Mouse (Mus musculus): Measurements from ENCODE around the gene Dusp18. TPM values are rescaled to one million over a fixed set of nuclear protein-coding genes. Genes with fewer than 3 reads are reported as not detected.
"Not testable (repeated sequence)": the region's sequence is repeated elsewhere in the genome, so short reads cannot be mapped to it uniquely, and the experiment has no call there.

Gene Dusp18
- polyA plus RNA-seq, 1 experiment from 2014 or later: 14.7 TPM

- Histone ChIP-seq H3K9me3 (ENCODE audit: control insufficient read depth, low read length) (no peaks in the 10 kb centered on the region), H3K4me1 (ENCODE audit: control insufficient read depth, insufficient read depth, low read length) (no peaks in the 10 kb centered on the region), H3K9ac (ENCODE audit: low read depth, low read length) (no peak overlapping the region), H3K27me3 (ENCODE audit: control insufficient read depth, insufficient read depth, low read length) (no peaks in the 10 kb centered on the region), H3K36me3 (ENCODE audit: control insufficient read depth, insufficient read depth, low read length) (no peaks in the 10 kb centered on the region), H3K27ac (ENCODE audit: low read depth, low read length) (no peak overlapping the region), H3K4me2 (replicated peaks; ENCODE audit: low read depth, low read length) (no peak overlapping the region), H3K4me3 (ENCODE audit: low read length) (no peak overlapping the region)
- ATAC-seq (ENCODE audit: low FRiP score, low TSS enrichment): no peak
- WGBS: 75% methylated on average over 6 of the region's 6 CpGs
Measured at GRCm38 (mm10) chr11:3904673-3905072, 9.6 kb downstream of the Dusp18 start.

GRCm38 (mm10) chr11:3905446-3905845 lies 10.4 kb downstream of the Dusp18 start:
- no peak for ATAC-seq (ENCODE audit: low FRiP score, low TSS enrichment)
- no peak overlapping the region for H3K4me3 ChIP-seq (ENCODE audit: low read length)
- no peak overlapping the region for H3K27ac ChIP-seq (ENCODE audit: low read depth, low read length)
- no peaks in the 10 kb centered on the region for H3K4me1 ChIP-seq (ENCODE audit: control insufficient read depth, insufficient read depth, low read length)
- no peaks in the 10 kb centered on the region for H3K9me3 ChIP-seq (ENCODE audit: control insufficient read depth, low read length)
- no peaks in the 10 kb centered on the region for H3K36me3 ChIP-seq (ENCODE audit: control insufficient read depth, insufficient read depth, low read length)
- no peak overlapping the region for H3K9ac ChIP-seq (ENCODE audit: low read depth, low read length)
- no peaks in the 10 kb centered on the region for H3K27me3 ChIP-seq (ENCODE audit: control insufficient read depth, insufficient read depth, low read length)
- 77% methylated on average over 1 of the region's 1 CpGs for WGBS
- no peak overlapping the region for H3K4me2 ChIP-seq (replicated peaks; ENCODE audit: low read depth, low read length)

- Histone ChIP-seq H3K27me3 (ENCODE audit: control insufficient read depth, insufficient read depth, low read length) (peaks cover 5% of the 10 kb centered on the region), H3K27ac (ENCODE audit: low read depth, low read length) (no peak overlapping the region), H3K4me1 (ENCODE audit: control insufficient read depth, insufficient read depth, low read length) (peaks cover 18% of the 10 kb centered on the region), H3K9ac (ENCODE audit: low read depth, low read length) (no peak overlapping the region), H3K4me2 (replicated peaks; ENCODE audit: low read depth, low read length) (no peak overlapping the region), H3K4me3 (ENCODE audit: low read length) (no peak overlapping the region), H3K9me3 (ENCODE audit: control insufficient read depth, low read length) (no peaks in the 10 kb centered on the region), H3K36me3 (ENCODE audit: control insufficient read depth, insufficient read depth, low read length) (no peaks in the 10 kb centered on the region)
- ATAC-seq (ENCODE audit: low FRiP score, low TSS enrichment): no peak
- 95% methylated on average over 4 of the region's 4 CpGs for WGBS
Measured at GRCm38 (mm10) chr11:3909236-3909635, 14.2 kb downstream of the Dusp18 start.

DNA sequence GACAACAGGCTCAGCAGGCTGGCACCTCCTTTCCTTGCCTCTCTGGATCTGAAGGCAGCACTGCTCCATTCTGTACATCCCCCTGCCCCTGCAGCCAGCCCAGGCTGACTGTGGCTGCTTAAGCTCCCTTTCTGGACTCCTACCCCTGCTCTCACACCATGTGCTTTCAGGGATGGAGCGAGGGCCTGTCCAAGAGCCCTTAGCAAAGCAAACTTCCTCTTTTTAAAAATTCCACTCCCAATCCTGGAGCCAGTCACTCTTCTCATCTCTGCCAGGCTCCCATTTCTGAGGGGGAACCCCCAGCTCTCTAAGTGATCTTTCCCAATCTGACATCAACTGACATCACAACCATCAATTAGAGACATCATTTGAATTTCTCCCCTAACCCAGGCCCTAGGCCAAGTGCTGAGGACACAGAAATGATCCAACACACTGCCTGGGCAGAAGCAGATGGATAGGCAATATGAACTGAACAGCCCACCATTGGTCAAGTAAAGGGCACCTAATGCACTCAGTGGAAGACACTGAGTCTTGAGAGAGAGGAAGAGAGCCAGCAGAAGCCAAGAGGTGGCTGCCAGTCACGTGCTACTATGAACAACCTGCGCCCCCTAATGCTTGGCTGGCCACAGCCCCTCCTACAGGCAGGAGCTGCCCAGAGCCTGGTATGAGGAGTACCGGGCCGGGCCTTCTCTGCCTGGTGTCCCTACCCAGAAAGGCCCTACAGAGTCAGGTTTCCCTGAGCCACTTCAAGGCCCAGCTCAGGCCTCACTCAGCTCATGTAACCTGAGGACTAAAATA lies 15.7 kb downstream of the Dusp18 start:
- WGBS: 54% methylated on average over 5 of the region's 5 CpGs
- H3K4me1 ChIP-seq (ENCODE audit: control insufficient read depth, insufficient read depth, low read length): peaks cover 18% of the 10 kb centered on the region
- no peak overlapping the region for H3K4me3 ChIP-seq (ENCODE audit: low read length)
- H3K4me2 ChIP-seq (replicated peaks; ENCODE audit: low read depth, low read length): no peak overlapping the region; the same call in 1 of the 2 replicates
- H3K9ac ChIP-seq (ENCODE audit: low read depth, low read length): peak overlapping the region; percentile 12; the same call in 1 of the 2 replicates
- H3K27me3 ChIP-seq (ENCODE audit: control insufficient read depth, insufficient read depth, low read length): peaks cover 5% of the 10 kb centered on the region
- no peaks in the 10 kb centered on the region for H3K9me3 ChIP-seq (ENCODE audit: control insufficient read depth, low read length)
- H3K36me3 ChIP-seq (ENCODE audit: control insufficient read depth, insufficient read depth, low read length): no peaks in the 10 kb centered on the region
- ATAC-seq (ENCODE audit: low FRiP score, low TSS enrichment): no peak
- H3K27ac ChIP-seq (ENCODE audit: low read depth, low read length): no peak overlapping the region

GRCm38 (mm10) chr11:3911440-3911839 lies 16.4 kb downstream of the Dusp18 start:
- H3K27ac ChIP-seq (ENCODE audit: low read depth, low read length); H3K9me3 ChIP-seq (ENCODE audit: control insufficient read depth, low read length); H3K36me3 ChIP-seq (ENCODE audit: control insufficient read depth, insufficient read depth, low read length); H3K4me2 ChIP-seq (replicated peaks; ENCODE audit: low read depth, low read length); H3K4me3 ChIP-seq (ENCODE audit: low read length); H3K27me3 ChIP-seq (ENCODE audit: control insufficient read depth, insufficient read depth, low read length); H3K9ac ChIP-seq (ENCODE audit: low read depth, low read length); ATAC-seq (ENCODE audit: low FRiP score, low TSS enrichment): not testable (repeated sequence)
- peaks cover 18% of the 10 kb centered on the region for H3K4me1 ChIP-seq (ENCODE audit: control insufficient read depth, insufficient read depth, low read length)
- WGBS: 88% methylated on average over 5 of the region's 6 CpGs

GRCm38 (mm10) chr11:3912100-3912874 lies 17.2 kb downstream of the Dusp18 start:
- Histone ChIP-seq H3K27ac (ENCODE audit: low read depth, low read length) (no peak overlapping the region), H3K36me3 (ENCODE audit: control insufficient read depth, insufficient read depth, low read length) (no peaks in the 10 kb centered on the region), H3K4me3 (ENCODE audit: low read length) (peak overlapping the region; percentile 59), H3K27me3 (ENCODE audit: control insufficient read depth, insufficient read depth, low read length) (peaks cover 5% of the 10 kb centered on the region), H3K4me1 (ENCODE audit: control insufficient read depth, insufficient read depth, low read length) (peaks cover 18% of the 10 kb centered on the region), H3K4me2 (replicated peaks; ENCODE audit: low read depth, low read length) (peak overlapping the region; percentile 96), H3K9ac (ENCODE audit: low read depth, low read length) (peak overlapping the region; percentile 58), H3K9me3 (ENCODE audit: control insufficient read depth, low read length) (no peaks in the 10 kb centered on the region)
- 21% methylated on average over 19 of the region's 19 CpGs for WGBS
- ATAC-seq (ENCODE audit: low FRiP score, low TSS enrichment): no peak; the same call in 1 of the 2 replicates

DNA sequence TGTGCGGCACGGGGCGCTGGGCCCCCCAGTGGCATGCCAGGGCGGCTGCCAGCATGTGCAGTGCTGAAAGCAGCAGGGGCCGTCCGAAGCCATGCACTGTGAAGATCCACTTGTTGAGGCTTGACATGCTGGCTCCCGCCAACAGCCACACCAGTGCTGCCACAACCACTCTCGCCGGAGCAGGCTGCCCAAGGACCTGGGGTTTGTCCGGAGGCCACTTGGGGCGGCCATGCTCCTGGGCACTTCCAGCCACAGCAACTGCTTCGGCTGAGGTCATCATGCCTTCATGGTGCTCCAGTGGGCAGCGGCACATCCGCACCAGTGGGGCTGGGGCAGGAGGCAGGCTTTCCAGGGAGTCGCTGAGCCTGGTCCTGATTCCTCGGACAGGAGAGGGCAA lies 17.8 kb downstream of the Dusp18 start:
- 5% methylated on average over 16 of the region's 16 CpGs for WGBS
- H3K36me3 ChIP-seq (ENCODE audit: control insufficient read depth, insufficient read depth, low read length): no peaks in the 10 kb centered on the region
- peak overlapping the region; percentile 59 for H3K4me3 ChIP-seq (ENCODE audit: low read length)
- H3K27ac ChIP-seq (ENCODE audit: low read depth, low read length): no peak overlapping the region
- H3K9ac ChIP-seq (ENCODE audit: low read depth, low read length): peak overlapping the region; percentile 58
- H3K9me3 ChIP-seq (ENCODE audit: control insufficient read depth, low read length): no peaks in the 10 kb centered on the region
- ATAC-seq (ENCODE audit: low FRiP score, low TSS enrichment): no peak; the same call in 1 of the 2 replicates
- peaks cover 18% of the 10 kb centered on the region for H3K4me1 ChIP-seq (ENCODE audit: control insufficient read depth, insufficient read depth, low read length)
- peak overlapping the region; percentile 96 for H3K4me2 ChIP-seq (replicated peaks; ENCODE audit: low read depth, low read length)
- peaks cover 5% of the 10 kb centered on the region for H3K27me3 ChIP-seq (ENCODE audit: control insufficient read depth, insufficient read depth, low read length)

GRCm38 (mm10) chr11:3913316-3914108 lies 18.5 kb downstream of the Dusp18 start:
- ATAC-seq (ENCODE audit: low FRiP score, low TSS enrichment): peak; percentile 88
- H3K4me3 ChIP-seq (ENCODE audit: low read length): peak overlapping the region; percentile 59
- peaks cover 18% of the 10 kb centered on the region for H3K4me1 ChIP-seq (ENCODE audit: control insufficient read depth, insufficient read depth, low read length)
- under 1% methylated on average over 63 of the region's 65 CpGs for WGBS
- no peaks in the 10 kb centered on the region for H3K9me3 ChIP-seq (ENCODE audit: control insufficient read depth, low read length)
- H3K9ac ChIP-seq (ENCODE audit: low read depth, low read length): peak overlapping the region; percentile 58
- H3K27me3 ChIP-seq (ENCODE audit: control insufficient read depth, insufficient read depth, low read length): peaks cover 5% of the 10 kb centered on the region
- peak overlapping the region; percentile 96 for H3K4me2 ChIP-seq (replicated peaks; ENCODE audit: low read depth, low read length)
- H3K27ac ChIP-seq (ENCODE audit: low read depth, low read length): no peak overlapping the region; the same call in 1 of the 2 replicates
- H3K36me3 ChIP-seq (ENCODE audit: control insufficient read depth, insufficient read depth, low read length): no peaks in the 10 kb centered on the region
